Mouse (Mus musculus): ENCODE measurements at regions not wholly inside any gene's neighbourhood (a gene's known extent, or its start where the extent isn't known, plus 50 kb on each side); places are given as distances from the start of the nearest gene placed in this dataset.

- H3K27me3 ChIP-seq (ENCODE audit: control insufficient read depth, insufficient read depth, low read length) = no peaks in the 10 kb centered on the region
- H3K4me2 ChIP-seq (ENCODE audit: low read depth, low read length) = no peak overlapping the region
- no peaks in the 10 kb centered on the region for H3K9me3 ChIP-seq (replicated peaks; ENCODE audit: control insufficient read depth, low read length)
- no peak overlapping the region for H3K27ac ChIP-seq (ENCODE audit: low read length)
- peaks cover 8% of the 10 kb centered on the region; the same call in 1 of the 2 replicates for H3K4me1 ChIP-seq (ENCODE audit: control insufficient read depth, insufficient read depth, low read length)
- WGBS = 70% methylated on average over 3 of the region's 3 CpGs
- H3K9ac ChIP-seq (ENCODE audit: low read length) = no peak overlapping the region
- H3K4me3 ChIP-seq (replicated peaks; ENCODE audit: low read length) = no peak overlapping the region
- no peak for ATAC-seq (ENCODE audit: insufficient read depth, low FRiP score)
- no peaks in the 10 kb centered on the region for H3K36me3 ChIP-seq (ENCODE audit: control insufficient read depth, insufficient read depth, low read length)
Observed at GRCm38 (mm10) chr5:73880936-73881335, 187.3 kb downstream of the Usp46 start.

- no peaks in the 10 kb centered on the region for H3K9me3 ChIP-seq (replicated peaks; ENCODE audit: control insufficient read depth, low read length)
- ATAC-seq (ENCODE audit: insufficient read depth, low FRiP score) = peak; percentile 83
- H3K4me3 ChIP-seq (replicated peaks; ENCODE audit: low read length) = no peak overlapping the region
- 22% methylated on average over 5 of the region's 5 CpGs for WGBS
- no peak overlapping the region for H3K4me2 ChIP-seq (ENCODE audit: low read depth, low read length)
- H3K9ac ChIP-seq (ENCODE audit: low read length) = no peak overlapping the region
- peaks cover 8% of the 10 kb centered on the region; the same call in 1 of the 2 replicates for H3K4me1 ChIP-seq (ENCODE audit: control insufficient read depth, insufficient read depth, low read length)
- peak overlapping the region; percentile 17; the same call in 1 of the 2 replicates for H3K27ac ChIP-seq (ENCODE audit: low read length)
- H3K27me3 ChIP-seq (ENCODE audit: control insufficient read depth, insufficient read depth, low read length) = no peaks in the 10 kb centered on the region
- H3K36me3 ChIP-seq (ENCODE audit: control insufficient read depth, insufficient read depth, low read length) = no peaks in the 10 kb centered on the region
Observed at GRCm38 (mm10) chr5:73881941-73882340, 186.3 kb downstream of the Usp46 start.

GRCm38 (mm10) chr5:73884998-73885397, 183.2 kb downstream of the Usp46 start:
- ATAC-seq (ENCODE audit: insufficient read depth, low FRiP score) = no peak
- Histone ChIP-seq H3K9me3 (replicated peaks; ENCODE audit: control insufficient read depth, low read length) (no peaks in the 10 kb centered on the region), H3K4me3 (replicated peaks; ENCODE audit: low read length) (no peak overlapping the region), H3K27ac (ENCODE audit: low read length) (no peak overlapping the region), H3K36me3 (ENCODE audit: control insufficient read depth, insufficient read depth, low read length) (no peaks in the 10 kb centered on the region), H3K4me2 (ENCODE audit: low read depth, low read length) (no peak overlapping the region), H3K27me3 (ENCODE audit: control insufficient read depth, insufficient read depth, low read length) (no peaks in the 10 kb centered on the region), H3K4me1 (ENCODE audit: control insufficient read depth, insufficient read depth, low read length) (peaks cover 8% of the 10 kb centered on the region; the same call in 1 of the 2 replicates), H3K9ac (ENCODE audit: low read length) (no peak overlapping the region)
- 76% methylated on average over 12 of the region's 12 CpGs for WGBS

GRCm38 (mm10) chr5:73885691-73886090, 182.5 kb downstream of the Usp46 start:
- H3K4me3 ChIP-seq (replicated peaks; ENCODE audit: low read length) = no peak overlapping the region
- ATAC-seq (ENCODE audit: insufficient read depth, low FRiP score) = no peak
- no peaks in the 10 kb centered on the region for H3K9me3 ChIP-seq (replicated peaks; ENCODE audit: control insufficient read depth, low read length)
- WGBS = 91% methylated on average over 1 of the region's 1 CpGs
- no peak overlapping the region for H3K4me2 ChIP-seq (ENCODE audit: low read depth, low read length)
- H3K27ac ChIP-seq (ENCODE audit: low read length) = no peak overlapping the region
- no peaks in the 10 kb centered on the region for H3K27me3 ChIP-seq (ENCODE audit: control insufficient read depth, insufficient read depth, low read length)
- no peak overlapping the region for H3K9ac ChIP-seq (ENCODE audit: low read length)
- H3K4me1 ChIP-seq (ENCODE audit: control insufficient read depth, insufficient read depth, low read length) = peaks cover 8% of the 10 kb centered on the region; the same call in 1 of the 2 replicates
- H3K36me3 ChIP-seq (ENCODE audit: control insufficient read depth, insufficient read depth, low read length) = no peaks in the 10 kb centered on the region

- WGBS = 87% methylated on average over 8 of the region's 8 CpGs
- Histone ChIP-seq H3K4me3 (replicated peaks; ENCODE audit: low read length) (no peak overlapping the region), H3K4me2 (ENCODE audit: low read depth, low read length) (no peak overlapping the region), H3K27me3 (ENCODE audit: control insufficient read depth, insufficient read depth, low read length) (no peaks in the 10 kb centered on the region), H3K27ac (ENCODE audit: low read length) (no peak overlapping the region), H3K9ac (ENCODE audit: low read length) (no peak overlapping the region), H3K36me3 (ENCODE audit: control insufficient read depth, insufficient read depth, low read length) (no peaks in the 10 kb centered on the region), H3K9me3 (replicated peaks; ENCODE audit: control insufficient read depth, low read length) (no peaks in the 10 kb centered on the region), H3K4me1 (ENCODE audit: control insufficient read depth, insufficient read depth, low read length) (no peaks in the 10 kb centered on the region)
- ATAC-seq (ENCODE audit: insufficient read depth, low FRiP score) = no peak
Observed at GRCm38 (mm10) chr5:73887306-73887958, 180.8 kb downstream of the Usp46 start.

GRCm38 (mm10) chr5:73888391-73888790, 179.8 kb downstream of the Usp46 start:
- H3K9me3 ChIP-seq (replicated peaks; ENCODE audit: control insufficient read depth, low read length) = no peaks in the 10 kb centered on the region
- H3K27me3 ChIP-seq (ENCODE audit: control insufficient read depth, insufficient read depth, low read length) = no peaks in the 10 kb centered on the region
- H3K36me3 ChIP-seq (ENCODE audit: control insufficient read depth, insufficient read depth, low read length) = no peaks in the 10 kb centered on the region
- H3K27ac ChIP-seq (ENCODE audit: low read length) = no peak overlapping the region
- no peak for ATAC-seq (ENCODE audit: insufficient read depth, low FRiP score)
- no peak overlapping the region for H3K4me3 ChIP-seq (replicated peaks; ENCODE audit: low read length)
- 42% methylated on average over 2 of the region's 2 CpGs for WGBS
- no peak overlapping the region for H3K9ac ChIP-seq (ENCODE audit: low read length)
- H3K4me1 ChIP-seq (ENCODE audit: control insufficient read depth, insufficient read depth, low read length) = no peaks in the 10 kb centered on the region
- no peak overlapping the region for H3K4me2 ChIP-seq (ENCODE audit: low read depth, low read length)

- 0 out of 2 replicates have a peak, but pooled peaks cover 3% of the 10 kb centered on the region for H3K9me3 ChIP-seq (replicated peaks; ENCODE audit: control insufficient read depth, low read length)
- no peaks in the 10 kb centered on the region for H3K27me3 ChIP-seq (ENCODE audit: control insufficient read depth, insufficient read depth, low read length)
- no peaks in the 10 kb centered on the region for H3K4me1 ChIP-seq (ENCODE audit: control insufficient read depth, insufficient read depth, low read length)
- whole genome bisulfite sequencing = 50% methylated on average over 1 of the region's 1 CpGs
- ATAC-seq (ENCODE audit: insufficient read depth, low FRiP score) = no peak
- no peak overlapping the region for H3K9ac ChIP-seq (ENCODE audit: low read length)
- H3K4me2 ChIP-seq (ENCODE audit: low read depth, low read length) = no peak overlapping the region
- no peak overlapping the region for H3K27ac ChIP-seq (ENCODE audit: low read length)
- no peaks in the 10 kb centered on the region for H3K36me3 ChIP-seq (ENCODE audit: control insufficient read depth, insufficient read depth, low read length)
- H3K4me3 ChIP-seq (replicated peaks; ENCODE audit: low read length) = no peak overlapping the region
Observed at GRCm38 (mm10) chr5:73889342-73889741, 178.9 kb downstream of the Usp46 start.

- WGBS = 71% methylated on average over 4 of the region's 4 CpGs
- ATAC-seq (ENCODE audit: insufficient read depth, low FRiP score) = no peak
- no peak overlapping the region for H3K4me3 ChIP-seq (replicated peaks; ENCODE audit: low read length)
- no peaks in the 10 kb centered on the region for H3K27me3 ChIP-seq (ENCODE audit: control insufficient read depth, insufficient read depth, low read length)
- no peaks in the 10 kb centered on the region for H3K36me3 ChIP-seq (ENCODE audit: control insufficient read depth, insufficient read depth, low read length)
- H3K4me2 ChIP-seq (ENCODE audit: low read depth, low read length) = no peak overlapping the region
- H3K9me3 ChIP-seq (replicated peaks; ENCODE audit: control insufficient read depth, low read length) = 0 out of 2 replicates have a peak, but pooled peaks cover 4% of the 10 kb centered on the region
- no peak overlapping the region for H3K27ac ChIP-seq (ENCODE audit: low read length)
- no peak overlapping the region for H3K9ac ChIP-seq (ENCODE audit: low read length)
- H3K4me1 ChIP-seq (ENCODE audit: control insufficient read depth, insufficient read depth, low read length) = no peaks in the 10 kb centered on the region
Observed at GRCm38 (mm10) chr5:73890942-73891341, 177.3 kb downstream of the Usp46 start.

GRCm38 (mm10) chr5:73891606-73892005, 176.6 kb downstream of the Usp46 start:
- Histone ChIP-seq H3K9me3 (replicated peaks; ENCODE audit: control insufficient read depth, low read length) (0 out of 2 replicates have a peak, but pooled peaks cover 4% of the 10 kb centered on the region), H3K4me3 (replicated peaks; ENCODE audit: low read length) (no peak overlapping the region), H3K27ac (ENCODE audit: low read length) (no peak overlapping the region), H3K4me2 (ENCODE audit: low read depth, low read length) (no peak overlapping the region), H3K36me3 (ENCODE audit: control insufficient read depth, insufficient read depth, low read length) (no peaks in the 10 kb centered on the region), H3K9ac (ENCODE audit: low read length) (no peak overlapping the region), H3K4me1 (ENCODE audit: control insufficient read depth, insufficient read depth, low read length) (no peaks in the 10 kb centered on the region), H3K27me3 (ENCODE audit: control insufficient read depth, insufficient read depth, low read length) (no peaks in the 10 kb centered on the region)
- ATAC-seq (ENCODE audit: insufficient read depth, low FRiP score) = no peak
- 58% methylated on average over 11 of the region's 11 CpGs for WGBS
